8 mouse cellular contexts compared by ENCODE assay signal in the genomic region with DNA sequence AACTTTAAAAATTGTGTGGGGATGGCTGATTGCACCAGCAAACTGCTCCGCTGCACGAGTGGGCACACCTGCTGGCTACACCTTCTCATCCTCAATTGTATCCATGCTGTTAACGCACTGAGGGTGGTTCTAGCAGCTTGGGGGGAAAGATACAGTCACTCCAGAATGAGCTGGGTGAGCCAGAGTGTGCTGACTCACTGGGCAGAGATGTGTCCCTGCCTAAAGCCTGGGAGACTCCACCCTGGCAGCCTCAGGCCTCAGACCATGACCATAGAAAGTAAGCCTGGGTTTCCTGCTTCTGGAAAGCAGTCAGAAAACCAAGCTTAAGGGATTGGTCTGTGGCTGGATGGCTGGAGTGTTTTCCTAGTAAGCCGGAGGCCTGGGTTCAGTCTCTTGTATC. TPM values are rescaled to one million over a fixed set of nuclear protein-coding genes. Genes with fewer than 3 reads are reported as not detected.
DNase-seq lines count a peak whose midpoint lies in the region; ATAC-seq lines count a peak whose summit lies in the region.

No protein-coding gene starts in this region.

- no peak overlapping the region for H3K4me3 ChIP-seq in forebrain, embryonic 10.5 days
- H3K4me3 ChIP-seq in forebrain, embryonic 14.5 days (ENCODE audit: low read depth, low read length), result no peak overlapping the region
- H3K4me3 ChIP-seq in heart, embryonic 15.5 days, result no peak overlapping the region
- no peak overlapping the region for H3K4me3 ChIP-seq in limb, embryonic 15.5 days
- H3K4me3 ChIP-seq in midbrain, embryonic 16.5 days (ENCODE audit: low read depth, low read length), result no peak overlapping the region

- no peak overlapping the region for H3K9ac ChIP-seq in forebrain, embryonic 14.5 days (ENCODE audit: low read length)
- peak overlapping the region; percentile 20 for H3K9ac ChIP-seq in heart, embryonic 15.5 days
- no peak overlapping the region for H3K9ac ChIP-seq in limb, embryonic 15.5 days
- H3K9ac ChIP-seq in midbrain, embryonic 16.5 days (ENCODE audit: low read depth, low read length), result no peak overlapping the region

- DNase-seq in forebrain, embryonic 10.5 days (ENCODE audit: extremely low spot score, low spot score), result no peak
- no peak for DNase-seq in forebrain, embryonic 14.5 days (ENCODE audit: low spot score)
- peak; percentile 85 for DNase-seq in c-Kit-negative CD71-positive TER-119-positive erythroid progenitor cells, embryonic 14.5 days (ENCODE audit: low read depth, low spot score)
- no peak for DNase-seq in layer of hippocampus, adult 11-12 months (ENCODE audit: low spot score)

- peak overlapping the region; percentile 75 for H3K27ac ChIP-seq in forebrain, embryonic 10.5 days
- H3K27ac ChIP-seq in forebrain, embryonic 14.5 days (ENCODE audit: low read depth, low read length), result no peak overlapping the region; the same call in 1 of the 2 replicates
- H3K27ac ChIP-seq in heart, embryonic 15.5 days, result peak overlapping the region; percentile 93
- peak overlapping the region; percentile 74 for H3K27ac ChIP-seq in limb, embryonic 15.5 days
- peak overlapping the region; percentile 53 for H3K27ac ChIP-seq in midbrain, embryonic 16.5 days (ENCODE audit: low read length)

- H3K4me1 ChIP-seq in forebrain, embryonic 10.5 days, result peaks cover 64% of the 10 kb centered on the region
- peaks cover 4% of the 10 kb centered on the region for H3K4me1 ChIP-seq in forebrain, embryonic 14.5 days (ENCODE audit: control insufficient read depth, insufficient read depth, low read length)
- H3K4me1 ChIP-seq in heart, embryonic 15.5 days (replicated peaks), result peaks cover 85% of the 10 kb centered on the region
- peaks cover 74% of the 10 kb centered on the region for H3K4me1 ChIP-seq in limb, embryonic 15.5 days
- peaks cover 13% of the 10 kb centered on the region for H3K4me1 ChIP-seq in midbrain, embryonic 16.5 days (ENCODE audit: control insufficient read depth, insufficient read depth, low read length)

- no peaks in the 10 kb centered on the region for H3K9me3 ChIP-seq in forebrain, embryonic 10.5 days
- H3K9me3 ChIP-seq in forebrain, embryonic 14.5 days (replicated peaks; ENCODE audit: control insufficient read depth, low read length), result no peaks in the 10 kb centered on the region
- no peaks in the 10 kb centered on the region for H3K9me3 ChIP-seq in heart, embryonic 15.5 days (replicated peaks)
- no peaks in the 10 kb centered on the region for H3K9me3 ChIP-seq in limb, embryonic 15.5 days
- no peaks in the 10 kb centered on the region for H3K9me3 ChIP-seq in midbrain, embryonic 16.5 days (replicated peaks; ENCODE audit: control insufficient read depth, low read length, poor library complexity, severe bottlenecking)

- H3K36me3 ChIP-seq in forebrain, embryonic 10.5 days (replicated peaks), result no peaks in the 10 kb centered on the region
- H3K36me3 ChIP-seq in forebrain, embryonic 14.5 days (ENCODE audit: control insufficient read depth, insufficient read depth, low read length), result no peaks in the 10 kb centered on the region
- no peaks in the 10 kb centered on the region for H3K36me3 ChIP-seq in heart, embryonic 15.5 days
- no peaks in the 10 kb centered on the region for H3K36me3 ChIP-seq in limb, embryonic 15.5 days
- no peaks in the 10 kb centered on the region for H3K36me3 ChIP-seq in midbrain, embryonic 16.5 days (ENCODE audit: control insufficient read depth, insufficient read depth, low read length)

- 52% methylated on average over 4 of the region's 4 CpGs for WGBS in forebrain, embryonic 10.5 days
- WGBS in forebrain, embryonic 14.5 days, result 43% methylated on average over 4 of the region's 4 CpGs
- WGBS in heart, embryonic 15.5 days, result 40% methylated on average over 4 of the region's 4 CpGs
- WGBS in limb, embryonic 15.5 days, result 50% methylated on average over 4 of the region's 4 CpGs
- 35% methylated on average over 4 of the region's 4 CpGs for WGBS in midbrain, embryonic 16.5 days

- no peak overlapping the region for H3K4me2 ChIP-seq in forebrain, embryonic 14.5 days (ENCODE audit: low read length)
- H3K4me2 ChIP-seq in heart, embryonic 15.5 days, result no peak overlapping the region
- no peak overlapping the region for H3K4me2 ChIP-seq in limb, embryonic 15.5 days
- no peak overlapping the region for H3K4me2 ChIP-seq in midbrain, embryonic 16.5 days (ENCODE audit: low read length)

- H3K27me3 ChIP-seq in forebrain, embryonic 10.5 days (ENCODE audit: poor library complexity, severe bottlenecking), result no peaks in the 10 kb centered on the region
- no peaks in the 10 kb centered on the region for H3K27me3 ChIP-seq in forebrain, embryonic 14.5 days (replicated peaks; ENCODE audit: control insufficient read depth, insufficient read depth, low read length)
- H3K27me3 ChIP-seq in heart, embryonic 15.5 days, result no peaks in the 10 kb centered on the region
- no peaks in the 10 kb centered on the region for H3K27me3 ChIP-seq in limb, embryonic 15.5 days
- no peaks in the 10 kb centered on the region for H3K27me3 ChIP-seq in midbrain, embryonic 16.5 days (ENCODE audit: control insufficient read depth, insufficient read depth, low read depth, low read length)

- ATAC-seq in forebrain, embryonic 14.5 days, result no peak
- ATAC-seq in heart, embryonic 15.5 days (replicated peaks; ENCODE audit: insufficient number of reproducible peaks, insufficient read depth, low FRiP score, low read depth), result 0 out of 2 replicates have a peak, but pooled peaks have one; percentile 33
- ATAC-seq in limb, embryonic 15.5 days (ENCODE audit: insufficient number of reproducible peaks, low FRiP score, low TSS enrichment, low read depth), result no peak
- ATAC-seq in midbrain, embryonic 16.5 days, result no peak
- ATAC-seq in inflammation-experienced regulatory T-cells, adult 6 months, result no peak

RNA-seq across cellular contexts. Expression of gene Eef2k, which starts 23.2 kb away (rescaled TPM):
- 27.5 and 30.1 TPM in 2 replicates for polyA plus RNA-seq in forebrain, embryonic 10.5 days (2016; fragmentation: Nextera tagmentation; extraction: Ambion mirVana)
- 9.1 and 11.3 TPM in 2 replicates for polyA plus RNA-seq in forebrain, embryonic 14.5 days (2014; fragmentation: Nextera tagmentation; extraction: Ambion mirVana)
- 31.5 and 42.8 TPM in 2 replicates for polyA plus RNA-seq in heart, embryonic 15.5 days (2015; fragmentation: Nextera tagmentation; extraction: Ambion mirVana)
- 83.7 and 87.9 TPM in 2 replicates for polyA plus RNA-seq in limb, embryonic 15.5 days (2015; fragmentation: Nextera tagmentation; extraction: Ambion mirVana)
- 33.5 and 35.4 TPM in 2 replicates for polyA plus RNA-seq in midbrain, embryonic 16.5 days (2015; fragmentation: Nextera tagmentation; extraction: Ambion mirVana)
- 1 to 10 TPM in 2 of 3 experiments, under 1 TPM in 1; 0.73 to 2.7 (median 2.2) TPM for polyA plus RNA-seq in inflammation-experienced regulatory T-cells, adult 6 months (2017; shearing (Covaris generic))

RNA-seq across cellular contexts. Expression of gene Polr3e, which starts 51.7 kb away (rescaled TPM):
- 44.6 and 45.5 TPM in 2 replicates for polyA plus RNA-seq in forebrain, embryonic 10.5 days (2016; fragmentation: Nextera tagmentation; extraction: Ambion mirVana)
- 22.7 and 23.2 TPM in 2 replicates for polyA plus RNA-seq in forebrain, embryonic 14.5 days (2014; fragmentation: Nextera tagmentation; extraction: Ambion mirVana)
- 17.5 and 22.9 TPM in 2 replicates for polyA plus RNA-seq in heart, embryonic 15.5 days (2015; fragmentation: Nextera tagmentation; extraction: Ambion mirVana)
- polyA plus RNA-seq in limb, embryonic 15.5 days (2015; fragmentation: Nextera tagmentation; extraction: Ambion mirVana), result 38.4 and 38.6 TPM in 2 replicates
- 27.0 and 27.7 TPM in 2 replicates for polyA plus RNA-seq in midbrain, embryonic 16.5 days (2015; fragmentation: Nextera tagmentation; extraction: Ambion mirVana)
- polyA plus RNA-seq in inflammation-experienced regulatory T-cells, adult 6 months (2017; shearing (Covaris generic)), result 10 to 100 TPM in 1 of 3 experiments, 1 to 10 TPM in 2; 7.0 to 10.6 (median 8.7) TPM

RNA-seq across cellular contexts. Expression of gene Gm5737, which starts 53.7 kb away (rescaled TPM):
- polyA plus RNA-seq in forebrain, embryonic 10.5 days (2016; fragmentation: Nextera tagmentation; extraction: Ambion mirVana), result not detected in 2 replicates
- not detected in 2 replicates for polyA plus RNA-seq in forebrain, embryonic 14.5 days (2014; fragmentation: Nextera tagmentation; extraction: Ambion mirVana)
- not detected in 2 replicates for polyA plus RNA-seq in heart, embryonic 15.5 days (2015; fragmentation: Nextera tagmentation; extraction: Ambion mirVana)
- not detected in 2 replicates for polyA plus RNA-seq in limb, embryonic 15.5 days (2015; fragmentation: Nextera tagmentation; extraction: Ambion mirVana)
- polyA plus RNA-seq in midbrain, embryonic 16.5 days (2015; fragmentation: Nextera tagmentation; extraction: Ambion mirVana), result 0.14 TPM in 1 of 2 replicates, not detected in the other
- polyA plus RNA-seq in inflammation-experienced regulatory T-cells, adult 6 months (2017; shearing (Covaris generic)), result not detected
